Mouse (Mus musculus) gastrocnemius, adult 18-20 months (tissue): ENCODE results near the gene Sergef. TPM values are rescaled to one million over a fixed set of nuclear protein-coding genes. Genes with fewer than 3 reads are reported as not detected.

Experiments used
- DNase-seq: peaks from one replicate; pipeline ENCODE4 v3.0.0; 2021; ENCODE audit warnings: low spot score
- total RNA-seq, 2 experiments: library from RNA; stranded (reverse); gene quantifications; 2 replicates each; pipeline ENCODE4 v1.2.3; 2021

Gene Sergef
- total RNA-seq, 2 experiments from 2014 or later: 3.9 to 4.3 TPM

DNA sequence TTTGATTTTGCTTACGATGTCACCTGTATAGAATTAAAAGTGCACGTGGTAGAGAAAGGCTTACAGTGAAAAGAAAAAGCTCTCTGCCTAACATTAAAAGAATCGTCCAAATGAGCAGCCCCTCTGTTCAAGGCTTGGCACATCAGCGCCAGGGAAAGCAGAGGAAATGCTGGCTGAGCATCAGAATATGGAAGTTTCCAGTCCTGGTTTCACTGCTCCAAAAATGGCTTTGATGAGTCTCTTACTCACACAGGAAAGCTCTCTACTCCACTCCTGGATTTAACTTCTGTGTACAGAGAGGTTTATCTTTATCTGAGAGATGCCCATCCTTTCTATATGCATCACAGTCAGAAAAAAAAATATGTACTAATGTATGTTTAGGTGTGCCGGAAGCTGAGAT, 61.5 kb downstream of the Sergef start:
- no peak for DNase-seq

DNA sequence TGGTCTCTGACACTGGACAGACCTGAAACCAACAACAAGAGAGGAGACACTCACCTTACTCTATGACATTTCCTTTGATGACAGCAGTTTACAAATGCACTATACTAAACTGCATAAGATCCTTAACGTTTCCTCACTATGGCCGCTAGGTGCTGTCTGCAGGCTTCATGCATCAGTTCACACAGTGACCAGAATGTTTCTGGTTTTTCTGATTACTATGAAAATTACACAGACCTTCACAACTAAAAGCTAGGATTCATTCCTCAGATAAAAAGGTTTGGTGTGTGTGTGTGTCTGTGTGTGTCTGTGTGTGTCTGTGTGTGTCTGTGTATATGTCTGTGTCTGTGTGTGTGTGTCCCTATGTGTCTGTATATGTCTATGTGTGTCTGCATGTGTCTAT, 63.7 kb downstream of the Sergef start:
- no peak for DNase-seq

DNA sequence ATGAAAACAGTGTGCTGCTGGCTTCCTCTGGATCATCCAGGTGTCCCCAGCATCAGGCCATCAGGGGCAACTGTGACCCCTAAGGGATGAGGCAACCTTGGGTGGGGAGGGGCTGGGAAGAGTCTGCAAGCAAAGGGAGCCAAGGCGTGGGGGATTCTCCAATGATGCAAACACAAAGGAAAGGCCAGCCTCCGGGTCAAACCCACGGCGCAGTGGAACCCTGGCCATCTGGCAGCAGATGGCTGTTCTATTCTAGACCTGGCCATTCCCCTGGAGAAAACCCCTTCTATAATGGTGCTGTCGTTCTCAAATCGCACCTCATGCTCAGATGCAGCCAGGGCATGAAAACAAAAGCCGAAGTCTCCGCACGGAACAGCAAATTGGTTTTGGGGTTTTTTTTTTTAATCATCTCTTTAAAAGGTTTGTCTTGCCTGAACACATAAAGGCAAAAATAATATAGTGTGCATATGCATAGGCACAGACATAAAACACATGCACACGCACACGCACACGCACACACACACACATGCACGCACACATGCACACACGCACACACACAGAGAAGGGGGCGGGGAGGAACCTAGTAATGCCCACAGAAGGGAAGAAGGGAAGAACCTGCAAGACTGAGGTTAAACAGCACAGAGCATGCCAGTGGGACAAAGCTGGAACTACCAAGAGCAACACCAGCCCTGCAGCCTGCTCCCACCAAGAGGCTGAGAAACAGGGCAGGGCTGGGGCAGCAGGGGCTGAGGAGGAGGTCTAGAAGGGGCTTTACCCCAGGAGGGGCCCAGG, 66.6 kb downstream of the Sergef start:
- no peak for DNase-seq

DNA sequence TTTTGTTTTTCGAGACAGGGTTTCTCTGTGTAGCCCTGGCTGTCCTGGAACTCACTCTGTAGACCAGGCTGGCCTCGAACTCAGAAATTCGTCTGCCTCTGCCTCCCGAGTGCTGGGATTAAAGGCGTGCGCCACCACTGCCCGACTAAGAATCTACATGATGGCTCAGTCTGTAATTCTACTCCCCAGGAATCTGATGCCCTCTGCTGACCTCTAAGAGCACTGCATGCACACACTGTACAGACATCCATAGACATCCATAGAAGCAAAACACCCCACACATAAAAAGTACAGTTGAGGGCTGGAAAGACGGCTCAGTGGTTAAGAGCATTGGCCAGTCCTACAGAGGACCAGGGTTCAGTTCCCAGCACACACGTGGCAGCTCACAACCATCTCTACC, 70.1 kb downstream of the Sergef start:
- peak; percentile 38 for DNase-seq

DNA sequence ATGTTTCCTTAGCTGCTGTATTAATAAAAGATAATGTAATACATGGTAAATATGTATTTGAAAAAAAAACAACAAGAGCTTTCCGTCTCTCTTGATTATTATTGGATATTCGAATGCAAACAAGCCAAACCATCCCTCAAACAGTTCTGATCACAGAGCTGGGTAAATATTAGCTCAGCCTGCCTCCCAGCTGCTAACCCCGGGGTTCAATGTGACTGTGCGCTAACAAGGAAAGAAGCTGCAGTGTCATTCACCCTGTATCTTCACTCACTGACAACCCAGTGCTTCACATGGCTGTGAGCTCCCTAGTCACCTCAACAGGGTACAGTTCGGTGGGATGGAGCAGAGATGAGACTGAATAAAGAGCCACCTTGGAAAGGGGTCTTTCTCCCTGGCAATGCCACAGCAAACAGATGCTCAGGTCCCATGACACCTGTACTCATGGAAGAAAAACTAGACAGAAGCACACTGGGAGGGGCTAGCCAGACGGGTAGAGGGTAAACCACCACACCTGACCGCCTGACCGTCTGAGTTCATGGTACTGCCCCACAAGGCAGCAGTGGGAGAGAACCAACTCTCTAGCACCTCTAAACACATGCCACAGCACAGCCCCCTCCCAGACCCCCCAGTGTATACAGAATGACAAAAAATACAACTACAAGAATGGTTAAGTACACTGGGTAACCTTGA, 73.1 kb downstream of the Sergef start:
- no peak for DNase-seq

DNA sequence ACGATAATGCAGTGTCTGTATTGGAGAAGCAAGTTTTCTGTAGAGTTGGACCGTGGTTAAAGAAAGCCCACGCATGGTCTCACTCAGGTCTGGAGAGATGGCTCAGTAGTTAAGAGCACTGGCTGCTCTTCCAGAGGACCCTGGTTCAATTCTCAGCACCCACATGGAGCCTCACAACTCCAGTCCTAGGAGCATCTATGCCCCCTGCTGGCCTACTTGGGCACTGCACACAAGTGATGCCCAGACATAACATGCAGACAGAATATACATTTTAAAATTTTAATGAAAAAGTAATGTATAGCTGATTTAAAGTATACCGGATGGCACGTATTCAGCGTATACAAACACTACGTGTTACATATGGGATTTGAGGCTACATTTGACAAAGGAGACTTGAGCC, 74.2 kb downstream of the Sergef start:
- DNase-seq: no peak

DNA sequence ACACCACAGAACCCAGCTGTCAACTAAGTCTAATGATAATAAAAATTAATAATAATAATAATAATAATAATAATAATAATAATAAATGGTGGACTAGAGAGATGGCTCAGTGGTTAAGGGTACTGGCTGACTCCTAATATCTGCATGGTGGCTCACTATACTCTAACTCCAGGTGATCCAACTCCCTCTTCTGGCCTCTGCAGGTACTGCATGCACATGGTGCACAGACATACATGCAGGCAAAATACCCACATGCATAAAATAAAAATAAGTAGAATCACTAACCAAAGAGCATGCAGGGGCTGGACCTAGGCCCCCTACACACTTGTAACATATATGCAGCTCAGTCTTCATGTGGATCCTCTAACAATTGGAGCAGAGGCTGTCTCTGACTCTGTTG, 75.8 kb downstream of the Sergef start:
- no peak for DNase-seq

DNA sequence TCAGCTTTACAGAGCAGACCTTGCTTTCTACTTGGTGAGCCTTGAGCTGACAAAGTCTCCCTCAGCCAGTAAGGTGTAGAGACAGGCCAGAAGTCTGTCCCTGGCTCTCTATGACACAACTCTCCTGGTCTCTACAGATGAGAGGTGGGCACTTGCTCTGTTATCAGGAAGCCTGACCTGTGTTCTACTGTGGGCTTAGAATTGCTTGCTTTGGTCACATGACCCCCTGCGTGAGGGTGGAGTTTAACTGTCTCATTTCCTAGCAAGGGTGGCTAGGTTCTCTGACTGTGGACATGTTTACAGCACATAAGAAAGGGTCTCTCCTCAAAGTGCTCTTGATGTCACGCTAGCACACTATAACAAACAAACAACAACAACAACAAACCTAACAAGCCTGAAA, 79.5 kb downstream of the Sergef start:
- DNase-seq: no peak

DNA sequence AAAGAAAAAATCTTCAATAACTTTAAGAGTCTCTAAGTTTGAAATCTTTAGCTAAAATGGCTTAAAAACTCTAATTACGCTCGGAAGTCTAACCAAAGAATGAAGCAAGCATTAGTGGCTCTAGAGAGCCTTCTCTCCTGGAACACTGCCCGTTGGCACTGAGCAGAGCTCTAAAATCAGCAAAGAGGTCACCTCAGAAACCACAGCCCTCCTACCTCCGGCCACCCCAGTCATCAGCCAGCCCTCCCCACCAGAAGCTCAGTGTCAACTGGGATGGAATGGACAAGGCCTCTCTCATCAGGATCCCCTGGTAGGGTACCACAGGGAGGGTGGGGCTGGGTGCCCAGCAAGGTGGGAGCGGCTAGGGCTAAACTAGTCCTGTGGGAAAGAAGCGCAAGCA, 80.0 kb downstream of the Sergef start:
- peak; percentile 30 for DNase-seq

DNA sequence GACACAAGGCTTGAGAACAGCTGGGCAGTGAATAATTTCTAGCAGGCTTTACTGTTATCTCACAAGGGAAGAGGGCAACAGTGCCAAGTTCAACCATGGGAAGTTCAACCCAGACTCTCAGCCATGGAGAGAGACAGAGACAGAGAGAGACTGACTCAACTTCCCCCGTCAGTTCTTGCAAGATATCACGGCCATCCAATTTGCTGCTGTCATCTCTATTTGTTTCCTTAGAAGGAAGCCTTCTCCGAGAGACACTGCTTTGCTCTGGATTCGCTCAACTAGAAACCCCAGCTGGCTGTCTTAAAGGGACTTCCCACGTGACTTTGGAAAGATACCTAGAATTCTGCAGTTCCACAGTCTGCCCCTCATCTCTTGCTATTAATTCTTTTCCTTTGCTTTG, 80.6 kb downstream of the Sergef start:
- no peak for DNase-seq

DNA sequence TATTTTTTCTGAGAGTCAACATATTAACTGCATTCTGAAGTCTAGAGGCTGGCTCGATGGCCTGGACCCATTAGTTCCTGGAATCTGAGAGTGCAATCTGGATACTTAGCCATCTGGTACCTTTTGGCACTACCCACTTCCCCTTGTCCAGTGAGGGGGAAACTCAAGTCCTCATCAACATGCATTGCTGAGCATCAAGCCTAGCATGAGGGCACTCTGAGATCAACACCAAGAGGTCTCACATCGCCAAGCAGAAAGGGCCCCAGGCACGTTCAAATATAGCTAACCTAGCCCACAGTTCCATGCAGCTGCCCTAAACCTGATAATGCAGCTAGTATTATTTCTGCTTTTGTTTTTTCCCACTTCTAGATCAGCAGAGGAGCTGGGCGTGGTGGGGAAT, 81.6 kb downstream of the Sergef start:
- DNase-seq: no peak

DNA sequence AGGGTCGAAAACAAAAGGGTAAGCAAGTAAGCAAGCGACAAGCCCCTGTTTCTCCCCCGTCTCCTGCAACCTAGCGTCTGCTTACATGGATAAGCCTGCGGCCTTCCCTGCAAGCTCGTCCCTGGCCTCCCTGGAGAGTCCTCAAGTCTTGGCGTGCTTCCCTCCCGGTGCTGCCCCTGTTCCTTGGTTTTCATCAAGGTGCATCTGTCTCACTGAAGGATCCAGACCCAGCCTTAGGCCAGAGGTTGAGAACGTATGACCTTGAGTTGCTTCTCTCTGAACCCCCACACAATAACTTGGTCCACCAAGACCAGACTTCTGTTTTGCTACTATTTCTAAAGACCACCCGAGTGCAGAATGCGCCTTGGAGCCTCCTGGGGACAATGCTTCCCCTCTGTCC, 82.2 kb downstream of the Sergef start:
- DNase-seq: no peak

DNA sequence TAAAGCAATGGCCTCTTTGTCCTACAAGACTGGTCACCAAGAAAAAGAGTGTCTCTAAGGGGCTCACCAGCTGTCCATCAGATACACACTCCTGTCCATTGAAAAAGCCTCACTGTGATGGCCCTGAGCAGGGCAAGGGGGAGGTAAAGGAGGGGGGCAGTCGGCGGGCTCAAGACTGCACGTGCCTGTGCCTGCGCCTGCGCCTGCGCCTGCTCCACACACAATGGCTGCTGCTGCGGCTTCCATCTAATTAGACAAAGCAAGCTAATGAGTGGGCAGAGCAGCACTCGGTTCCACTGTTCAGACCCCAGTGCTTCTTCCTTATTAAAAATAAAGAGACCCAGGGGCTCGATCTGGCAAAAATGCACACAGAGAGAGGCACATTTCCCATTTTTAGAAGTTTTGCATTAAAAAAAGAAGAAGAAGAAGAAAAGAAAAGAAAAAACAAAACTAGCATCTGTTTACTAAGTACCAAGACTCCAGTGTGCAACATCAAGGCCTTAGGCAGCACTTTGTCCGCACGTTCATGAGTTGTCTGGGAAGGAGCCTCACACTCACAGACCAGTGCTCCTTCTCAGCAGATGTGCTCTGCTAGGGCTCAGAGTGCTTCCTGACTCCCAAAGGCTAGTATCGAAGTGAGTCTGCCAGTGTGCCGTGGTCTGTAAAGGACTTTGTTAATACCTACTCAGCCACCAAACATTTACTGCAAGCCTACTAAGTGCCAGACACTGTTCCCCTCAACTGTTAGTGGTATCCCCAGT, 83.1 kb downstream of the Sergef start:
- no peak for DNase-seq

DNA sequence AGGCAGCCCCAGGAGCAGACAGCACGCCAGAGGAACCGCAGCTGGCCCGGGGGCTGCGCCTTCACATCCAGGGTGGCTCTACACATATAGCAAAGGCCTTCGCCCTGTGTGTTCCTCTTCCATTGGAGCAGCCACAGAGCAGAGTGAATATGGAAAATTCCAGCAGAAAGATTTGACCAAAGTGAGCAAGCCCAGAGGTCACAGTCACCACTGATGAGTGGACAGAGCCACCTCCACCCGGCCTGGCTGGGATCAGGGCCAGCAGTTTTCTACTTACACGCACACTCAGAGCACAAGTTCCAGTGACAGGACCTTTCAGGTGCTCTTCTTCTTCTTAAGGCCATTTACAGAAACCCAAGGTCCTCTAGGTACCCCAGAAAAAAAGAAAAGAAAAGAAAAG, 83.9 kb downstream of the Sergef start:
- DNase-seq: no peak

DNA sequence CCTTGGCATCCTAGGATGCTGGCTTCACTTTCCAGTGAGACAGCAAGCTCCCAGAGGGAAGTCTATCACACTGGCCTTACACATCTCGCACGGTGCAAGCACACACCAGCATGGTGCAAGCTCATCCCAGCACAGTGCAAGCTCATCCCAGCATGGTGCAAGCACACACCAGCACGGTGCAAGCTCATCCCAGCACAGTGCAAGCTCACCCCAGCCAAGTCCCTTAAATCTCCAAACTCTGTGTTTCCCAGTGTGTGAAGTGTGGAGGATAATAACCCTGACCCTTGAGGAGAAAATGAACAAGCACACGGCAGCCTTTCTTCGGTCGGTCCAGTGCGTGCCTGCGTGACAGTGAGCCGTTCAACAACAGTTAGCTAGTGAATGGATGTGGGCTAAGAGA, 84.8 kb downstream of the Sergef start:
- no peak for DNase-seq

DNA sequence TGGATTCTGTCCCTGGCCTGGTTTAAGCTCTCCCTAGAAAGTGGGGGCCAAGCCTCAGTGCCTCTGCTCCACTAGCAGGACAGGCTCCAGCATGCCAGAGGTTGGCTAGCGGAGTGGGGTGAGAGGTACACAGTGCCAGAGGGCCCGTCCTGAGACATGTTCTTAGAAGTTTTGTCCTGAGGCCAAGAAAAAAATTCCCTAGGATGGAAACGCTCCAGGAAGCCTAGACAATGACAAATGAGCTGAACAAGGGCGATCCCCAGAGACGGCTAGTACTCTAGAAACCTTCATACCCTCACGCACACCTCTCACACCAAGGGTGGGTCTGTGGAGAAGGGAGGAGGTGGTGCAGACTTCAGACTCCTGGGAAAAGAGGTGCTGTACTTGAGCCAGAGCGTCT, 85.6 kb downstream of the Sergef start:
- no peak for DNase-seq

DNA sequence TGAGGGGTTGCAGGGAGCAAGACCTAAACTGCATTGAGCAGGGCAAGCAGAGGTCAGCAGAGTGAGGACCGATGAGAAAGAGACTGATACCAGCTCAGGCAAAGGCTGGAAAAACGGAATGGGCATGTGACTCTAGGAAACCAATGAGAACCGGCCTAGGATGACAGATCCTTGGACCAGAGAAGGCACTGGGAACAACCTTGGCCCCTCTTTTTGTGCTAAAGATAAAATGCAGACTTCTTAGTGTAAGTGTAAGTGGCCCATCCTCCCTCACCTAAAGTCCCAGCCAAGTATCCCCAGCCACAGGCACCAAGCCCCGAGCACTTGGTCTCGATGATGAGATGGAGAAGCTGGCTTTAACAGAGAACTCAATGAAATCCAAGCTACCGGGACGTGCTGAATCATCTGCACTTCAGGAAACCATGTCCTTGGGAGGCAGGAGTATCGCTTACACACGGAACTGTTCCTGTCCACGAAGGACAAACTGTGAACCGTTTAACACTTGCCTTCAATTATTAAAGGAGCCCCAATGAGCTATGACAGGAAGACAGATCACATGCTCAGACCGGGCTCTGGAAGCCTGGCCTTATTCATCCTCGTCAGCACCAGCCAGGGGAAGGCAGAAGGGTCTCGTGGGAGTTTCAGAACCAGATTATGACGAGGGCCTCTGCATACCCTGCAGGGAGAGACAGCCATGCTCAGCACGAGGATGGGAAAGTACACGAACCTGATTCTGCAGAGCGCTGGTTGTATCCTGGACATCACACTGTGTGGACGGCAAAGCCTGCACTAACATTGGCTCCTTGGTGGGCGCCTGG, 87.5 kb downstream of the Sergef start:
- no peak for DNase-seq

DNA sequence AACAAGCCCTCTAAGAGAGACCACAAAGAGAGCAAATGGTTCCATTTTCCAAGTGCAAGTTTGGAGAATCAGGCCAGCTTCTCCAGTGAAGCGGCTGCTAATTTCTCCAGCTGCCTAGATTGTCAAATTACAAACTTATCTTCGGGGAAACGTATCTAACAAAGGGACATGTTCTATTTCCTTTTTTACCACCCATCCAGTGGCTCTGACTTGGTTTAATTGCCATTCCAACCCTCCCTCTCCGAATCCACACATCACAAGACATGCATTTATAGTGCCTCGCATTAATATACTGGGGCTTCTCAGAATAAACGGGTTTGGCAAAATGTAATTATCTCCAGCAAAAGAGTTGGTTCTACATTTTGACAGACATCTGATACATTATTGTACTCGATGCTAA, 88.4 kb downstream of the Sergef start:
- no peak for DNase-seq

DNA sequence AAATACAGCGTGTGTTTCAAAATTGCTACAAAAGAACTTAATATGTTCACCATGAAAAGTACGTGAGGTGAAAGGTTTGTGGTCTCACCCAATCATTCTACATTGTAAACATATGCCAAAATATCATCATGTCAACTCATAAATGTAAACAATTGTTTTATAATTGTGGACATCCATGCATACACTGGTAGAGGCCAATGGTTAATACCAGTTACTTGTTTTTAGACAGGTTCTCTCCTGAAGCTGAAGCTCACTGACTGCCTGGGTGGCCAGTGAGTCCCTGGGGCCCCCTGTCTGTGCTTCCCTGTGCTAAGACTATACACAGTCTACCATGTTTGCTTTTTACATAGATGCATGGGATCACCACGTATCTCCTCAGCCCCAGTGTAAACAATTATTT, 91.5 kb downstream of the Sergef start:
- DNase-seq: no peak

DNA sequence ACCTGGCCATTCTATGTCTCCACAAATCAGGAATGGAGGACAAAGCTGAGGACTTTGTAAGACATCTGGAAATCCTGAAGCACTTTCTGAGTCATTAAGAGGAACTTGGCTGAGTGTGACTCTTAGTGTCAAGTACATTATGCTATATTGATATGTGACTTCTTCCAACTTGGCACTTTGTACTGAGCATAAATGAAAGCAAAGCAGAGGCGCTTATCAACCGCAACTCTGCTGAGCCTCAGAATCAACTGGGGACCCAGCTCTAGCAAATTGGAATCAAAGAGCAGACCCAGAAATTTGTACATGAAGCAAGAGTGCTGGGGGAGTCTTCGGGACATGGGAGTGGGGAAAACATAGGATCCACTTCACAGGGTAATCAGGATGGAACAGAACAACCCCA, 92.0 kb downstream of the Sergef start:
- no peak for DNase-seq

DNA sequence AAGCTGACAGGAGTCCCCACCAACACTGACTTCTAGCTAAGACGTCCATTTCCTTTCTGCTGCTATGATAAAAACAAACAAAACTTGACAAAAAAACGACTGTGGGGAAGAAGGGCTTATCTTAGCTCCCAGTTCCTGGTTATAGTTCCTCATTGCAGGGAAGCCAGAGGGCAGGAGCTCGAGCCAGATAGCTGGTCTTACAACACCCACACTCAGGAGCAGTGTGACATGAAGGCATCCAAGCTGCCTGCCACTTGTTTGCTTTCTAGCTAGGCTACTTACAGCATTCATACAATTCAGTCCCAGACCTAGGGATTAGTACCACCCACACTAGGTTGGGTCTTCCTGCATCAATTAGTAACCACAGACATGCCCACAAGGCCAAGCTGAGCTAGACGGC, 93.1 kb downstream of the Sergef start:
- DNase-seq: peak; percentile 9

DNA sequence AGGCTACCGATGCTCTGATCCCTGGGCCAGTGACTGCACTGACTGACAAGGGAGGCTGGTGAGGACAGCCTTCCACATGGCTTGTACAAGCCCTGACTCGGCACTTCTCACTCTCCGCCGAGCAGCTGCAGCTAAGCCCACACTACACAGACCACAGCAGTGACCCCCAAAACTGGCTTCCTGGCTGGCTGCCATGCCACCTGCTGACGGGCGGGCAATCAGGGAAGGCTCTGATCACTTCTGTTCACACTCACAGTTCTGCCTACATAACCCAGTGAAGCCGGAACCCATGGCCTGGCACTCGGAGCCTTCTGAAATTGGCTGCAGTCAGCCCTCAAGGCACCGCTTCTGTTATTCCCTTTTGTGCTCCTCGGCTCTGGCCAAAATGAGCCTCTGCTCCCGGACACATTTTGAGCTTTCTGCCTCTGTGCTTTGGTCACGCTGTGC, 95.4 kb downstream of the Sergef start:
- peak; percentile 5 for DNase-seq
